Mouse (Mus musculus) CD8-positive naive resting alpha-beta T cell, adult 57 days (primary cell): ENCODE results near the gene Btbd19. TPM values are rescaled to one million over a fixed set of nuclear protein-coding genes. Genes with fewer than 3 reads are reported as not detected.

Source experiments
- total RNA-seq: library from RNA; stranded (reverse); gene quantifications from one replicate; pipeline ENCODE4 v1.2.4, GENCODE M21; 2023

The Btbd19 gene
- 29.3 TPM for total RNA-seq

GRCm38 (mm10) chr4:117125348-117125909 lies at the start of gene Btbd19:
Btbd19 (minus strand) TSS chr4:117125725.

GRCm38 (mm10) chr4:117155792-117156355 lies 30.3 kb upstream of the Btbd19 start, which contains the start of gene Rps8:
Rps8 (minus strand) TSS chr4:117156243.

DNA sequence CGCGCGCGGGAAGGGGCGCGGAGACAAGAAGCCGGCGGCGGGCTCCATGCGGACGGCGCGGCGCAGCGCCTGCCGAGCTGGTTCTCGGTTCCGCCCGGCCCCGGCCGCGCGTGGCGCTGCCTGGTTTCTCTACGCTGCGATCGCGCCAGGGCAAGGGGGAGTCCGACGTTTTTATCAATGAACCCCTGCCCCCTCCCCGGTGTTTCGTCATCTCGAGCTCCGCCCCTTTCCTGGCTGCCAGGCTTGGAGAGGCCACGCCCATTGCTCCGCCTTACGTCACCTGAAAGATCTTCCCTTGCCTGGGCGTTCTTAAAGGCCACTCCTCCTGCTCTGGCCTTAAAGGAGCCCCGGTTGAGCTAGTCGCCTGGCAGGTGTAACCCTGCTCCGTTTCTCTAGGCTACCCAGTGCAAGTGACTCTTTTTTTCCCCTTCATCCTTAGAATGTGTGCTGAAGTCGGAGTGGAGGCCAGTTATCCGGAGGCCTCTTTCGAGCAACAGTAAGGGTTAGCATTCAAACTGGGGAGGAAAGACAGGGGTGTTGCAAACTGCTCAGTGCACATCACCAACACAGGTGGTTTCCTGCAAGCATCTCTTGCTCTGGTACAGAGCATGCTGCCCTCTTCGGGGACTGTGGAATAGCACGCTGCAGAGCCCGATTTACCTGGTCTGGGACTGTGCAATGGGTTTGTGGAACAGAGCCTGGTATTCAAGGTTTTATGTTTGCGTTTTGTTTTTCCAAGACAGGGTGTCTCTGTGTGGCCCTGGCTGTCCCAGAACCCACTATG lies 8.5 kb upstream of the Btbd19 start, which contains the start of gene Plk3:
Gene Plk3 (minus strand): TSS at position 147 of the 784 bp plus-strand sequence.

DNA sequence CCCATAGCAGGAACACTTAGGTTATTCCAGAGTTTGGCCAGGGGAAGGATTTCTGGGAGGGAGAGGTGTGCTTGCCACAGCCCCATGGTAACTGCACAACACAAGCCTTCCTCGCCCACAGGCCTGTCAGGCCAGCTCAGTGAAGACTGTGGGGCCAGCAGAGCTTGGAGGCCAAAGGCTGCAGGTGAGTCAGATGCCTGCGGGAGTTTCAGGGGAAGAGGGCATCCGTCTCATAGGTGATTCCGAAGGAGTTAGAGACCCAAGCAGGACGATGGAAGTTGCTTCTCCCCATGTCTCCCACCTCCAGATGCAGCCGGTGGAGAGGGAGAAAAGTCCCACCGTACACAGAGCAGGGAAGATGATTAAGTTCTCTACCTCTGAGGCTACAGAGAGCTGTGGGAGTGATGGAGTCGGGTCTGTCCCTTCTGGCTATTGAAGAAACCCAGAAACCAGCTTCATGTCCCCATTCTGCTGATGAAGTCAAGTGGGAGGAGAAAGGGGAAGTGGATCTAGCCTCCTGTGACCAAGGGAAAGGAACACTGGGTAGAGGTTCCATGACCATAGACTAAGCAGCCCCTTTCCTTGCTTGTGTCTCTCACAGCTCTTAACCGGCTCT lies 1.3 kb upstream of the Btbd19 start, which contains the start of gene Tctex1d4:
Gene Tctex1d4 (plus strand): TSS at position 120 of the 616 bp plus-strand sequence.

DNA sequence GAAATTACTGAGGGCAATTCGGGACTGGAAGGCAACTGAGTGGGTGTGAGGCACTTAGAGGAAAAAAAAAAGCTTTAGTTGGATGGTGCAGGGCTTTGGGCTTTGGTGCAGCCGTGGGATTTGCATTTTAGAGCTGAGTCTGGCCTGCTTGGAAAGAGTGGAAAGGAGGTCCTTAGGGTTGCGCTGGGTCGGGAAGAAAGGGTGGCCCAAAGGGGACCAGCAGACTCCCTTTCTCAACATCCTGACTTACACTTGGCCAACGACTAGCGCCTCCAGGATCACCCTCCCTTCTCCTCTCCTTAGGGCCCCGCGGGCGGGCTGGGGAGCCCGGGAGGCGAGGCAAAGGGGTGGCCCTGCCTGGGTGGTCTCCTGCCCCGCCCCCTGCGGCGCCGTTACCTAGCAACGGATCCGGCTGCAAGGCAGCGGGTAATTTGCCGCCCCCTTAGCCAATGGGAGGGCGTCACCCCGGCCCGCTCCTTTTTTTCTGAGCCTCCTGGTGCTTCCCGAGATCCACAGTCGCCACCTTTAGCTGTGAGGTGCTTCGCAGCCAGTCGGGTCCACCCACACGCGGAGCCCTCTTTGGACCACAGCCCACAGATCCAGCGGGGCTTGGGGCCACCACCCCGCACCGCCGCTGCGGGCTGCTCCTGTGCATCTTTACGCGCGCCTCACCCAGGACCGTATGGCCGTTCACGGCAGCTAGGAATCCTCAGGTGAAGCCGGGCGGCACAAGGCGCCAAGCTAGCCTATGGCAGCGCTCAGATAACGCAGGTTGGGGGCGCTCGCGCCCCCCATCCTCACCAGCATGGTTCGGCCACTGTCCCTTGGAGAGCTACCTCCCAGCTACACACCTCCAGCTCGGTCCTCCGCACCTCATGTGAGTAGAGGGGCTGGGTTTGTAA lies 29.7 kb downstream of the Btbd19 start, which contains the start of gene Ptch2:
Gene Ptch2 (plus strand): TSS at position 525 of the 902 bp plus-strand sequence.

Other genes with a start within 250 kb of the Btbd19 start
- 0.12 TPM for gene Zswim5, start 248.3 kb downstream of the Btbd19 start, total RNA-seq
- gene Urod, start 131.3 kb downstream of the Btbd19 start, total RNA-seq = 47.8 TPM
- gene Hectd3, start 130.4 kb downstream of the Btbd19 start, total RNA-seq = 38.4 TPM
- gene Eif2b3, start 106.3 kb downstream of the Btbd19 start, total RNA-seq = 25.8 TPM
- not detected for gene Ptch2, start 29.6 kb downstream of the Btbd19 start, total RNA-seq
- gene Tctex1d4, start 1.1 kb upstream of the Btbd19 start, total RNA-seq = not detected
- 50.8 TPM for gene Plk3, start 8.2 kb upstream of the Btbd19 start, total RNA-seq
- gene Rps8, start 30.5 kb upstream of the Btbd19 start, total RNA-seq = 3,102 TPM
- gene Kif2c, start 56.9 kb upstream of the Btbd19 start, total RNA-seq = not detected
- not detected for gene Tmem53, start 126.2 kb upstream of the Btbd19 start, total RNA-seq
- gene Armh1, start 126.4 kb upstream of the Btbd19 start, total RNA-seq = not detected